Mouse (Mus musculus) kidney, postnatal 25 days (tissue): Measurements from ENCODE around the gene Osbpl9.
A peak's percentile ranks its signal among the peaks of the same experiment; 100 is the strongest.

ENCODE experiments used
- DNase-seq, 2 experiments: peaks; one replicate each; pipeline ENCODE4 v3.0.0; 2021; ENCODE audit warnings: mixed read lengths in 2 of 2

Osbpl9 gene

GRCm38 (mm10) chr4:109204416-109204815 lies 2.3 kb upstream of the Osbpl9 start:
- DNase-seq = peak in 1 of 2 experiments; percentile 42

DNA sequence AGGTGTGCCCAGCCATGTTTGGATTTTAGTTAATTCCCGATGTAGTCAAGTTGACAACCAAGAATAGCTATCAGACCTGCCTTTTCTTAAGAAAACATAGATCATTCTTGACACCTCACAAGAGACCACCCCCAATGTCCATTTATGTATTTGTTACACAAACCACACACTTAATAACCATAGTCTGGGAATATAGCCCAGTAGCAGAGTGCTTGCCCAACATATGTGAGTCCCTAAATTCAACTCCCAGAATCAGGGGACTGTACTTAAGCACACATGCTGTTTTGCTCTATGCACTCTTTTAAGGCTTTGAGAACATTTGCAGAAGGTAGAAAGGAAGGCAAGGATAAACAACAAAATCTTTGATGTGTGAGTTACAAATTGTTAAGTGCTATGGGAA lies 1.9 kb upstream of the Osbpl9 start:
- no peak for DNase-seq

DNA sequence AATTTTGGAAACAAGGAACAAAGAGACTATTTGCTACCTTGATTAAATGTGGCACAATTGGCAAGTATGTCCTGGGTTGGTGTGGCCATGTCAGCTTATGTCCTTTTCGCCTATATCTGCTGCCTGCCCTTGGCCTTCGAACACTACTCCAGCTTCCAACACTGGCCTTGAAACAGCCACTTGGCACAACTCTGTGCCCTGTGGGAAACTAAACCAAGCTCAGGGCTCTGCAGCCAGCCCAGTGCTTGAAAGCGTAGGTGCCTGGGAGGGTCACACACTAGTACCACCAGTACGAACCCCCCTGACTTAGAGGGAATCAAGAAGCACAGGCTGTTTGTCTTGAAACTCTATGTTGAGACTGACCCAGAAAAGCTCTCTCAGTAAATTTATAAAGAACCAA lies 3.0 kb downstream of the Osbpl9 start:
- no peak for DNase-seq

DNA sequence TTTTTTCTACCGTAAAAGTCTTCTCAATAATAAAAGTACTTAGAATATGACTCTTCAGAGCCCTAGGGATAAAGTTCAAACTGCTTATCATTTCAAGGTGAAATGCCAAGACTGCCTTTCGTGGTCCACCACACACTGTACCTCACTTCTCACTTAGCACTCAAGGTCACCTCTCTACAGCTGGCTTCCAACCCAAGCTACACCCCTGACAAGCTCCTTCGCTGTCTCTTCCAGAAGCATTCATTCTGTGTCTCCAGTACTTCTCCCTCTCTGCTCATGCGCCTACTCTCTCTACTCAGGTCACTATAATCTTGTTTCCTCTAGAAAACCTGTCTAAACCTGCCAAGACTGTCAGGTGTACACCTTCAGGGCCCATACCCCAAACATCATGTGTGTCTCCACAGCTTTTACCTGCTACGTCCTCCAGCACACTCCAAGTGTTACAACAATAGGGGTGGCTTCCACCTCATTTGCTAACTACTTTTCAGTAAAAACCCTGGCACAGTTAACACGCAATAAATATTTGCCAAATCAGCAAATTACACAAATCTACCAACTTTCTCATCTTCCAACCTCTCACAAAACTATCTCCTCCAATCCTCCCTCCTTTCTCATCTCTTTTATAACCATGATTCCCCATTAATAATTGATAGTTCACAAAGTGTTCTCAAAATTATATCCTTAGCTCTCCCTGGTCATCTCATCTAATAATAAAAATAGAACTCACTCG lies 6.0 kb downstream of the Osbpl9 start:
- no peak for DNase-seq

DNA sequence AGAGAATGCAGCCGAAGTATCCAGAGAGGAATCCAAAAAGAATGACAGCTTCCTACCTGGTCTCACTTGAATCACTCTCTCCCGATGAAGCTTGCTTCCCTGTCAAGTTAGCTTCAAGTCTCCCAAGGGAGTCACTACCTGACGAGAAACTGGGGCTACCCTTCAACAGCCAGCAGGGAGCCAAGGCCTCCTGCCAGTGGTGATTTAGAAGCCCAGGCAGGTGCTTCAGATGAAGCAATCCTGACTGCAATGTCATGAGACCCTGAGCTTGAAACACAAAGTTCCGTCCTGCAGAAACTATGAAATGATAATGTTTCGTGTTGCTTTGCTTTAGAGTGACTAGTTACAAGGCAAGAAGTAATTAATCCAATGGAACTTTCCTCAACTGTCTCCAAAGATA lies 8.2 kb downstream of the Osbpl9 start:
- DNase-seq = no peak

GRCm38 (mm10) chr4:109191598-109191997 lies 10.5 kb downstream of the Osbpl9 start:
- no peak for DNase-seq

GRCm38 (mm10) chr4:109185616-109186405 lies 16.3 kb downstream of the Osbpl9 start:
- DNase-seq = no peak

GRCm38 (mm10) chr4:109175677-109176076 lies 26.4 kb downstream of the Osbpl9 start:
- DNase-seq = peak in 1 of 2 experiments; percentile 40

- DNase-seq = peak; percentile 21 to 55
Observed at GRCm38 (mm10) chr4:109173775-109174440, 28.2 kb downstream of the Osbpl9 start.

- DNase-seq = no peak
Observed at GRCm38 (mm10) chr4:109173369-109173768, 28.7 kb downstream of the Osbpl9 start.

DNA sequence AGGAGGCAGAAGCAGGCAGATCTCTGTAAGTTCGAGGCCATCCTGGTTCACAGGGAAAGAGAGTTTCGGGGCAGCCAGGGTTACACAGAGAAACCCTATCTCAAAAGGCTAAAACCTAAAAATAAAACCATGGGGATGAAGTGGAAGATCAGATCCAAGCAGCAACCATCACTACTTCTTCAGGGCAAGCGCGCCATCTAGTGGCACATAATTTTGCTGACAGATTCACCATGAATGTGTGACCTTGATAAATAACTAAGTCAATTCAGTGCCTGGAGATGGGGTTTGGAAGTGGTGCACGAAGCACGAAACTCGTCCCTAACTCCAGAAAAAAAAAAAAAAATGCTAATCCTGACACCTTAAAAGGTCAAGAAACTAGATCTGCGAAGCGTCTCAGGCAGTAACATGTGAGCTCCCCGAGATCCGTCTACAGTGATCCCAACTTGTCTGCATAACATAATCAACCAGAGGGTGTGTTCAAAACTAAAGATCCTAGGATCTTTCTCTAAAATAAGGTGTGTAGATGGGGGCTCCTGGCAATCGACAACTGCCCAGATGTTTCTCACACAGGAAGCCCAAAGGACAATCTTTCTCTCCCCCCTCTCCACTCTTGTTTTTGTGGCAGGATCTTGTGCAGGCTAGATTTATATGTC lies 36.4 kb downstream of the Osbpl9 start:
- DNase-seq = peak; percentile 84 to 96

DNA sequence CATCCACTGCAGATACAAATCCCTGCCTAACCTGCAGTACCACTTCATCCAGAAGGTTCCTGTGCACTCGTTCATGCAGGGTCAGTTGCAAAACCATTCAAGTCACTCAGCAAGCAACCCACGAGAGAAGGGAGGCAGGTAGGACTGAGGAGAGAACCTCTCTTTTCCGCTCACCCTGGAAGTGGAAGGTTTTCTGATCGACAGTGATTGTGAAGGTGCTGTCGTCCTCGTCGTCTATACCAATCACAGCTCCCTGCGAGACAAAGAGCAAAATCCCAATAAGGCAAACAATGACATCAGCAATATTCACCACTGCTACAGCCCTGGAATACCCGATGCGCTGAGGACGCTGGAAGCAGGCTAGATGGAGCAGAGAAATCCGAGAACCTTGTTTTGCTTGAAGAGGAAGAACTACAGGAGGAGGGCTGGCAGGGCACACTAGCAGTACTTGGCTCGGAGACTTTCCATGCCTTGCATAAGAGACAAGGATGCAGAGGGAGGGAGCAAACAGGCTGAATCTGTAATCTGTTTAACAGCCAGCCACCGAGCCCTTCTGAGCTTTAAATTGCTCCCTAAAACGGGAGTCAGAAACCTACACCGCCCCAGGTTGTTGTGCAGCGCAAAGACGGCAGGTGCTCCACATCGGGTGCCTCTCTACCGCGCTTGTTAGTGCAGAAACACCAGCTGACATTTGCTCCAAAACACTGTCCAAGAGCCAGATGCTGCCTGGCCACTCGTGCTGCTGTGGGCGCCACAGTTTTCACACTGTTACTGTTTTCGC lies 45.4 kb downstream of the Osbpl9 start:
- DNase-seq = peak; percentile 20 to 49

- no peak for DNase-seq
Observed at GRCm38 (mm10) chr4:109156073-109156472, 46.0 kb downstream of the Osbpl9 start.

- peak in 1 of 2 experiments; percentile 58 for DNase-seq
Observed at GRCm38 (mm10) chr4:109150214-109150613, 51.9 kb downstream of the Osbpl9 start.

DNA sequence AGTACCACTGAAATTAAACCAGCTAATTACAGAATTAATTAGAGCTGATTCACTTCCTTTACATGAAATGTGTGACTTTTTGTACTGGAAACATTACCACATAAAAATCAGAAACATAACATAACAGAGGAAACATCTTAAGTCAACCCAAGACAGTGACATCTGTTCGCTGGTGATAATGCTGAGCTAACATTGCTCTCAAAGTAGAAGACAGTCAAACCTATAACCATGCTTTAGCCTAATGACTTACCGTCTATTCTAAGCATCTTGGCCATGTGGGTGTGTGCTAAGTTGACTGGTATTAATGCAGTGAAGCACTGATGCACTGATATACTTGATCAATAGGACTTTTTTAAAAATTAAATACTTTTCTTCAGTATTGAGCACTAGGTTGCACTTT lies 52.7 kb downstream of the Osbpl9 start:
- DNase-seq = no peak

- DNase-seq = peak; percentile 71 to 76
Observed at GRCm38 (mm10) chr4:109147278-109148038, 54.6 kb downstream of the Osbpl9 start.

DNA sequence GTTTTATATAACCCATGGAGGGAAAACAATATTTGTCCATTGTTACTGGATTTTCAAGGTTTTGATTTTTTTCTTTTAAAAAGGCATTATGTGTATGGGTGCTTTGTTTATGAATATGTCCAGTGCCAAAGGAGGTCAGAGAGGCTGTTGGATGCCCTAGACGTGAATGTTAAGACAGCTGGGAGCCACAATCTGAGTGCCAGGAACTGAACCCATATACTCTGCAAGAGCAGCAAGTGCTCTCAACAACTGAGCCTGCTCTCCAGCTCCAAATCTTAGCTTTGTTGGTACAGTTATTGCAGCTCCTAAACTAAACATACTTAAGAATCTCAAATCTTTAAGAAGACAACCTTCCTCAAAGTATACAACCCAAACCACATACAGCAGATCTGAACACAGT lies 59.0 kb downstream of the Osbpl9 start:
- no peak for DNase-seq

- peak; percentile 42 to 81 for DNase-seq
Observed at GRCm38 (mm10) chr4:109138551-109138950, 63.5 kb downstream of the Osbpl9 start.

DNA sequence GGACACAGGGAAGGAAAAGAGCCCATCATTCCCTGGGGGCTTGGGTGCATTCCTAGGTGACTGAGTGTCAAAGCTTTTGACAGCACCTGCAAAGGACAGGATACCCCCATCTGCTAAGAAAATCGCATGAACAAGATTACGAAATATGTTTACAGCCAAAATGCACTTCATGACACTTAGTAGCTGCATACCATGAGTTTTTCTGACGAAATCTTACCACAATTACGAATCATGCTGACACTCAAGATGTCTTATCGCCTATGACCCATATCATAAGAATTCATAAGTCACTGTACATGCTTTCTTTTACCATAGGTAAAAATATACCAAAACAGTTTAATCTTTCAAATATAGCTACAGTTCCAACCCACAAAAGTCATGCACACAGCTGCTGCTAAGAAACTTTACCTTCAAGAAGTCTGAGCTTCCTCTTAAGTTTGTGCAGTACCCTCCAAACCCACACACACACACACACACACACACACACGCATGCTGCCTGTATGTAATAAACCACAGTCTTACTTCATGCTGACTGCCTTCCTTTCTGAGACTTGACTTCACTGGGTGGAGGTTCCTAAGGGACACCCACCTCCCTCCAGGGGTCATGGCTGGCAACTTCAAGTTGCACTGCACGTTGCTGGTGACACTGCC lies 65.5 kb downstream of the Osbpl9 start:
- DNase-seq = no peak

DNA sequence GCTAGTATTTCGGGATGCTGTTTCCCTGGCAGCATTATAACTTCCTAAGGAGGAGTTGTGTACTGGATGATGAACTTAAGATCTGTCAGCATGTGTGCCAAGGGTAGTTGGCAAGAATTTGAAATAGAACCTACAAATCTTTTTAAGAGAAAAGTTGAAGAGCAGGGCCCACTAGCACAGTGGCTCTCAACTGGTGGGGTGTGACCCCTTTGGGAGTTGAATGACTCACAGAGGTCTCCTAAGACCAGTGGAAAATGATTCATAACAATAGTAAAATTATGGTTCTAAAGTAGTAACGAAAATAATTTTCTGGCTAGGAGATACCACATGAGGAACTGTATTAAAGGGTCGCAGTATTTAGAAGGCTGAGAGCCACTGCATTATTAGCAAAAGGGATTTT lies 67.1 kb downstream of the Osbpl9 start:
- no peak for DNase-seq
